Mouse (Mus musculus) liver, postnatal 0 days (tissue): ENCODE measurements at regions not wholly inside any gene's neighbourhood (a gene's known extent, or its start where the extent isn't known, plus 50 kb on each side); places are given as distances from the start of the nearest gene placed in this dataset.

Source experiments
- ATAC-seq: fragments of 200-750 bp; cut with Nextera tagmentation; 2 replicates; pipeline ENCODE4 v1.8.0; 2017; ENCODE audit warnings: mild to moderate bottlenecking, moderate library complexity
- DNase-seq: peaks from one replicate; pipeline ENCODE4 v3.0.0-alpha.2; 2016
- H3K27ac ChIP-seq: fragments of 300-500 bp; sonication (generic); 2 replicates; pipeline ENCODE4 v1.5.1; 2014; ENCODE audit warnings: antibody characterized with exemption, moderate library complexity, mild to moderate bottlenecking, low read depth
- H3K27me3 ChIP-seq: fragments of 300-500 bp; sonication (generic); 2 replicates; pipeline ENCODE4 v1.6.1; 2014; ENCODE audit warnings: low read length, control low read depth, mixed read lengths; ENCODE audit not compliant: insufficient read depth
- H3K36me3 ChIP-seq: fragments of 300-500 bp; sonication (generic); replicated peaks from 2 replicates; pipeline ENCODE4 v1.6.1; 2014; ENCODE audit warnings: mild to moderate bottlenecking, control low read depth, low read length, moderate library complexity, mixed read lengths; ENCODE audit not compliant: insufficient read depth
- H3K4me1 ChIP-seq: fragments of 300-500 bp; sonication (generic); 2 replicates; pipeline ENCODE4 v1.6.1; 2014; ENCODE audit warnings: antibody characterized with exemption, mild to moderate bottlenecking, control low read depth; ENCODE audit not compliant: insufficient read depth
- H3K4me2 ChIP-seq: fragments of 300-500 bp; sonication (generic); 2 replicates; pipeline ENCODE4 v1.6.1; 2014; ENCODE audit warnings: low read depth, mild to moderate bottlenecking, low read length, moderate library complexity, mixed read lengths
- H3K4me3 ChIP-seq: fragments of 300-500 bp; sonication (generic); 2 replicates; pipeline ENCODE4 v1.5.1; 2014; ENCODE audit warnings: low read depth, low read length
- H3K9ac ChIP-seq: fragments of 300-500 bp; sonication (generic); replicated peaks from 2 replicates; pipeline ENCODE4 v1.6.1; 2014; ENCODE audit warnings: mild to moderate bottlenecking, moderate library complexity
- H3K9me3 ChIP-seq: fragments of 300-500 bp; sonication (generic); 2 replicates; pipeline ENCODE4 v1.6.1; 2016; ENCODE audit warnings: mild to moderate bottlenecking, control low read depth, low read length, mixed read lengths
- CTCF ChIP-seq: sonication (generic); IDR thresholded peaks from 2 replicates; pipeline ENCODE4 v1.5.1; 2016; ENCODE audit warnings: antibody characterized with exemption, low read depth
- EP300 ChIP-seq: IDR thresholded peaks from 2 replicates; pipeline ENCODE4 v1.6.1; 2016; ENCODE audit warnings: antibody characterized with exemption, low read depth, mild to moderate bottlenecking
- WGBS: fragments of 180-500 bp; shearing (Covaris S2); extraction: QIAGEN DNeasy Blood & Tissue Kit; methylation state at CpG from one replicate; pipeline ENCODE4 v1.1.7; 2014; ENCODE audit not compliant: insufficient replicate concordance; 5-methylcytosine and 5-hydroxymethylcytosine counted together

- no peaks in the 10 kb centered on the region for H3K27me3 ChIP-seq
- DNase-seq (peak; percentile 7), ATAC-seq (no peak)
- no peaks in the 10 kb centered on the region for H3K36me3 ChIP-seq
- no peak for TF ChIP-seq EP300
- TF ChIP-seq CTCF, result no peak
- H3K4me2 ChIP-seq, result no peak overlapping the region
- H3K9me3 ChIP-seq, result no peaks in the 10 kb centered on the region
- no peaks in the 10 kb centered on the region for H3K4me1 ChIP-seq
- H3K27ac ChIP-seq, result no peak overlapping the region
- no peak overlapping the region for H3K4me3 ChIP-seq
- H3K9ac ChIP-seq, result no peak overlapping the region
- WGBS, result 39% methylated on average over 4 of the region's 4 CpGs
These were observed 516.1 kb upstream of the Mgmt start for GRCm38 (mm10) chr7:136378321-136378720.

GRCm38 (mm10) chr7:136379319-136379718 lies 515.1 kb upstream of the Mgmt start:
- no peak for TF ChIP-seq EP300
- no peak for TF ChIP-seq CTCF
- no peak overlapping the region for H3K4me3 ChIP-seq
- no peak overlapping the region for H3K4me2 ChIP-seq
- no peaks in the 10 kb centered on the region for H3K4me1 ChIP-seq
- no peaks in the 10 kb centered on the region for H3K36me3 ChIP-seq
- H3K9me3 ChIP-seq, result no peaks in the 10 kb centered on the region
- H3K9ac ChIP-seq, result no peak overlapping the region
- no peak for DNase-seq
- H3K27ac ChIP-seq, result no peak overlapping the region
- 62% methylated on average over 7 of the region's 7 CpGs for WGBS
- ATAC-seq, result no peak
- H3K27me3 ChIP-seq, result no peaks in the 10 kb centered on the region

GRCm38 (mm10) chr7:136379741-136380140 lies 514.7 kb upstream of the Mgmt start:
- H3K36me3 ChIP-seq, result no peaks in the 10 kb centered on the region
- TF ChIP-seq CTCF, result no peak
- no peak for TF ChIP-seq EP300
- H3K27me3 ChIP-seq, result no peaks in the 10 kb centered on the region
- H3K9me3 ChIP-seq, result no peaks in the 10 kb centered on the region
- no peak overlapping the region for H3K27ac ChIP-seq
- no peak for ATAC-seq
- no peak overlapping the region for H3K4me2 ChIP-seq
- no peaks in the 10 kb centered on the region for H3K4me1 ChIP-seq
- peak; percentile 3 for DNase-seq
- H3K4me3 ChIP-seq, result no peak overlapping the region
- H3K9ac ChIP-seq, result no peak overlapping the region
- 59% methylated on average over 3 of the region's 3 CpGs for WGBS

- Histone ChIP-seq H3K4me1 (no peaks in the 10 kb centered on the region), H3K27me3 (no peaks in the 10 kb centered on the region), H3K9ac (no peak overlapping the region), H3K4me2 (no peak overlapping the region), H3K27ac (no peak overlapping the region), H3K4me3 (no peak overlapping the region), H3K9me3 (no peaks in the 10 kb centered on the region), H3K36me3 (no peaks in the 10 kb centered on the region)
- ATAC-seq (no peak), DNase-seq (no peak)
- TF ChIP-seq CTCF (no peak), EP300 (no peak)
- WGBS, result 73% methylated on average over 2 of the region's 2 CpGs
These were observed 511.1 kb upstream of the Mgmt start for GRCm38 (mm10) chr7:136383296-136383695.

- H3K4me1 ChIP-seq, result no peaks in the 10 kb centered on the region
- H3K27ac ChIP-seq, result no peak overlapping the region
- H3K27me3 ChIP-seq, result no peaks in the 10 kb centered on the region
- no peak for DNase-seq
- H3K4me3 ChIP-seq, result no peak overlapping the region
- H3K4me2 ChIP-seq, result no peak overlapping the region
- 74% methylated on average over 4 of the region's 4 CpGs for WGBS
- H3K9ac ChIP-seq, result no peak overlapping the region
- H3K9me3 ChIP-seq, result no peaks in the 10 kb centered on the region
- no peak for ATAC-seq
- TF ChIP-seq CTCF, result no peak
- TF ChIP-seq EP300, result no peak
- no peaks in the 10 kb centered on the region for H3K36me3 ChIP-seq
These were observed 506.7 kb upstream of the Mgmt start for GRCm38 (mm10) chr7:136387736-136388135.

GRCm38 (mm10) chr7:136390066-136390465 lies 504.3 kb upstream of the Mgmt start:
- H3K27me3 ChIP-seq, result no peaks in the 10 kb centered on the region
- no peaks in the 10 kb centered on the region for H3K36me3 ChIP-seq
- no peaks in the 10 kb centered on the region for H3K4me1 ChIP-seq
- no peaks in the 10 kb centered on the region for H3K9me3 ChIP-seq
- no peak overlapping the region for H3K9ac ChIP-seq
- WGBS, result 38% methylated on average over 8 of the region's 8 CpGs
- TF ChIP-seq EP300, result no peak
- TF ChIP-seq CTCF, result no peak
- H3K4me3 ChIP-seq, result no peak overlapping the region
- DNase-seq, result no peak
- H3K27ac ChIP-seq, result no peak overlapping the region
- no peak for ATAC-seq
- H3K4me2 ChIP-seq, result no peak overlapping the region

- no peaks in the 10 kb centered on the region for H3K9me3 ChIP-seq
- no peaks in the 10 kb centered on the region for H3K36me3 ChIP-seq
- H3K27ac ChIP-seq, result no peak overlapping the region
- TF ChIP-seq EP300, result no peak
- TF ChIP-seq CTCF, result no peak
- no peak overlapping the region for H3K4me3 ChIP-seq
- H3K27me3 ChIP-seq, result no peaks in the 10 kb centered on the region
- DNase-seq (no peak), ATAC-seq (no peak)
- no peak overlapping the region for H3K9ac ChIP-seq
- 75% methylated on average over 6 of the region's 6 CpGs for WGBS
- no peak overlapping the region for H3K4me2 ChIP-seq
- no peaks in the 10 kb centered on the region for H3K4me1 ChIP-seq
These were observed 501.0 kb upstream of the Mgmt start for GRCm38 (mm10) chr7:136393454-136393853.
